Mouse (Mus musculus): Measurements from ENCODE around the gene Aoc1. TPM values are rescaled to one million over a fixed set of nuclear protein-coding genes. Genes with fewer than 3 reads are reported as not detected.

Gene Aoc1
- polyA plus RNA-seq, 1 experiment from 2014 or later: 0.08 TPM

- Histone ChIP-seq H3K4me3 (ENCODE audit: low read depth, low read length) (no peak overlapping the region), H3K9ac (ENCODE audit: low read depth, low read length) (no peak overlapping the region), H3K4me2 (ENCODE audit: low read depth, low read length) (no peak overlapping the region), H3K9me3 (ENCODE audit: control insufficient read depth, low read length) (no peaks in the 10 kb centered on the region), H3K27ac (replicated peaks; ENCODE audit: low read depth, low read length) (no peak overlapping the region), H3K36me3 (ENCODE audit: control insufficient read depth, insufficient read depth, low read length) (no peaks in the 10 kb centered on the region), H3K4me1 (ENCODE audit: control insufficient read depth, insufficient read depth, low read length) (no peaks in the 10 kb centered on the region), H3K27me3 (replicated peaks; ENCODE audit: control insufficient read depth, insufficient read depth, low read length) (no peaks in the 10 kb centered on the region)
- DNase-seq (ENCODE audit: low spot score): no peak
- ATAC-seq (ENCODE audit: low read depth): no peak
- WGBS: 95% methylated on average over 14 of the region's 14 CpGs
These were observed 33.7 kb downstream of the Aoc1 start for GRCm38 (mm10) chr6:48906371-48906770.

- Histone ChIP-seq H3K36me3 (ENCODE audit: control insufficient read depth, insufficient read depth, low read length) (no peaks in the 10 kb centered on the region), H3K9ac (ENCODE audit: low read depth, low read length) (no peak overlapping the region), H3K4me3 (ENCODE audit: low read depth, low read length) (no peak overlapping the region), H3K9me3 (ENCODE audit: control insufficient read depth, low read length) (no peaks in the 10 kb centered on the region), H3K27me3 (replicated peaks; ENCODE audit: control insufficient read depth, insufficient read depth, low read length) (no peaks in the 10 kb centered on the region), H3K4me2 (ENCODE audit: low read depth, low read length) (no peak overlapping the region), H3K27ac (replicated peaks; ENCODE audit: low read depth, low read length) (no peak overlapping the region), H3K4me1 (ENCODE audit: control insufficient read depth, insufficient read depth, low read length) (no peaks in the 10 kb centered on the region)
- DNase-seq (ENCODE audit: low spot score): no peak
- no peak for ATAC-seq (ENCODE audit: low read depth)
- WGBS: 62% methylated on average over 1 of the region's 1 CpGs
These were observed 36.5 kb downstream of the Aoc1 start for GRCm38 (mm10) chr6:48909229-48909628.

GRCm38 (mm10) chr6:48912033-48912432 is 39.3 kb downstream of the Aoc1 start:
- H3K27me3 ChIP-seq (replicated peaks; ENCODE audit: control insufficient read depth, insufficient read depth, low read length): no peaks in the 10 kb centered on the region
- no peaks in the 10 kb centered on the region for H3K4me1 ChIP-seq (ENCODE audit: control insufficient read depth, insufficient read depth, low read length)
- H3K4me3 ChIP-seq (ENCODE audit: low read depth, low read length): no peak overlapping the region
- 36% methylated on average over 3 of the region's 3 CpGs for whole genome bisulfite sequencing
- H3K27ac ChIP-seq (replicated peaks; ENCODE audit: low read depth, low read length): no peak overlapping the region
- no peak overlapping the region for H3K4me2 ChIP-seq (ENCODE audit: low read depth, low read length)
- H3K36me3 ChIP-seq (ENCODE audit: control insufficient read depth, insufficient read depth, low read length): no peaks in the 10 kb centered on the region
- ATAC-seq (ENCODE audit: low read depth) (no peak), DNase-seq (ENCODE audit: low spot score) (no peak)
- H3K9ac ChIP-seq (ENCODE audit: low read depth, low read length): no peak overlapping the region
- H3K9me3 ChIP-seq (ENCODE audit: control insufficient read depth, low read length): no peaks in the 10 kb centered on the region

- Histone ChIP-seq H3K27ac (replicated peaks; ENCODE audit: low read depth, low read length) (no peak overlapping the region), H3K9ac (ENCODE audit: low read depth, low read length) (no peak overlapping the region), H3K36me3 (ENCODE audit: control insufficient read depth, insufficient read depth, low read length) (no peaks in the 10 kb centered on the region), H3K4me1 (ENCODE audit: control insufficient read depth, insufficient read depth, low read length) (no peaks in the 10 kb centered on the region), H3K9me3 (ENCODE audit: control insufficient read depth, low read length) (no peaks in the 10 kb centered on the region), H3K4me2 (ENCODE audit: low read depth, low read length) (no peak overlapping the region), H3K27me3 (replicated peaks; ENCODE audit: control insufficient read depth, insufficient read depth, low read length) (no peaks in the 10 kb centered on the region), H3K4me3 (ENCODE audit: low read depth, low read length) (no peak overlapping the region)
- ATAC-seq (ENCODE audit: low read depth): no peak
- 93% methylated on average over 2 of the region's 2 CpGs for WGBS
- DNase-seq (ENCODE audit: low spot score): no peak
These were observed 40.9 kb downstream of the Aoc1 start for GRCm38 (mm10) chr6:48913587-48913986.

GRCm38 (mm10) chr6:48929595-48929994 is 56.9 kb downstream of the Aoc1 start, which contains the start of gene 1600015I10Rik:
Gene 1600015I10Rik, plus strand, starts transcription at chr6:48929895.
- WGBS: 79% methylated on average over 5 of the region's 5 CpGs
- Histone ChIP-seq H3K4me2 (ENCODE audit: low read depth, low read length) (no peak within 1 kb of the TSS), H3K27ac (replicated peaks; ENCODE audit: low read depth, low read length) (no peak within 1 kb of the TSS), H3K4me3 (ENCODE audit: low read depth, low read length) (no peak within 1 kb of the TSS), H3K36me3 (ENCODE audit: control insufficient read depth, insufficient read depth, low read length) (no peaks in the 10 kb centered on the region), H3K27me3 (replicated peaks; ENCODE audit: control insufficient read depth, insufficient read depth, low read length) (no peaks in the 10 kb centered on the region), H3K9ac (ENCODE audit: low read depth, low read length) (no peak within 1 kb of the TSS), H3K9me3 (ENCODE audit: control insufficient read depth, low read length) (no peaks in the 10 kb centered on the region), H3K4me1 (ENCODE audit: control insufficient read depth, insufficient read depth, low read length) (no peaks in the 10 kb centered on the region)
- DNase-seq (ENCODE audit: low spot score): no peak
- ATAC-seq (ENCODE audit: low read depth): no peak

GRCm38 (mm10) chr6:48949596-48949995 is 76.9 kb downstream of the Aoc1 start:
- Histone ChIP-seq H3K27ac (replicated peaks; ENCODE audit: low read depth, low read length) (no peak overlapping the region), H3K9ac (ENCODE audit: low read depth, low read length) (no peak overlapping the region), H3K4me2 (ENCODE audit: low read depth, low read length) (no peak overlapping the region), H3K4me1 (ENCODE audit: control insufficient read depth, insufficient read depth, low read length) (no peaks in the 10 kb centered on the region), H3K27me3 (replicated peaks; ENCODE audit: control insufficient read depth, insufficient read depth, low read length) (no peaks in the 10 kb centered on the region), H3K4me3 (ENCODE audit: low read depth, low read length) (no peak overlapping the region), H3K9me3 (ENCODE audit: control insufficient read depth, low read length) (no peaks in the 10 kb centered on the region), H3K36me3 (ENCODE audit: control insufficient read depth, insufficient read depth, low read length) (no peaks in the 10 kb centered on the region)
- ATAC-seq (ENCODE audit: low read depth) (no peak), DNase-seq (ENCODE audit: low spot score) (no peak)
- WGBS: 73% methylated on average over 2 of the region's 2 CpGs

- H3K27ac ChIP-seq (replicated peaks; ENCODE audit: low read depth, low read length): no peak overlapping the region
- H3K4me3 ChIP-seq (ENCODE audit: low read depth, low read length): no peak overlapping the region
- DNase-seq (ENCODE audit: low spot score) (no peak), ATAC-seq (ENCODE audit: low read depth) (no peak)
- H3K36me3 ChIP-seq (ENCODE audit: control insufficient read depth, insufficient read depth, low read length): no peaks in the 10 kb centered on the region
- no peak overlapping the region for H3K4me2 ChIP-seq (ENCODE audit: low read depth, low read length)
- H3K9me3 ChIP-seq (ENCODE audit: control insufficient read depth, low read length): no peaks in the 10 kb centered on the region
- no peaks in the 10 kb centered on the region for H3K27me3 ChIP-seq (replicated peaks; ENCODE audit: control insufficient read depth, insufficient read depth, low read length)
- 79% methylated on average over 5 of the region's 5 CpGs for WGBS
- no peak overlapping the region for H3K9ac ChIP-seq (ENCODE audit: low read depth, low read length)
- H3K4me1 ChIP-seq (ENCODE audit: control insufficient read depth, insufficient read depth, low read length): no peaks in the 10 kb centered on the region
These were observed 78.0 kb downstream of the Aoc1 start for GRCm38 (mm10) chr6:48950676-48951075.

- no peak for DNase-seq (ENCODE audit: low spot score)
- Histone ChIP-seq H3K4me1 (ENCODE audit: control insufficient read depth, insufficient read depth, low read length) (no peaks in the 10 kb centered on the region), H3K27ac (replicated peaks; ENCODE audit: low read depth, low read length) (no peak overlapping the region), H3K4me3 (ENCODE audit: low read depth, low read length) (no peak overlapping the region), H3K9me3 (ENCODE audit: control insufficient read depth, low read length) (no peaks in the 10 kb centered on the region), H3K27me3 (replicated peaks; ENCODE audit: control insufficient read depth, insufficient read depth, low read length) (no peaks in the 10 kb centered on the region), H3K9ac (ENCODE audit: low read depth, low read length) (no peak overlapping the region), H3K4me2 (ENCODE audit: low read depth, low read length) (no peak overlapping the region), H3K36me3 (ENCODE audit: control insufficient read depth, insufficient read depth, low read length) (no peaks in the 10 kb centered on the region)
- 78% methylated on average over 6 of the region's 6 CpGs for WGBS
- ATAC-seq (ENCODE audit: low read depth): no peak
These were observed 78.9 kb downstream of the Aoc1 start for GRCm38 (mm10) chr6:48951630-48952029.

- no peak for DNase-seq (ENCODE audit: low spot score)
These were observed 80.5 kb downstream of the Aoc1 start for GRCm38 (mm10) chr6:48953220-48953619.

More at GRCm38 (mm10) chr6:48953220-48953619, 80.5 kb downstream of the Aoc1 start:
- Histone ChIP-seq H3K9ac (ENCODE audit: low read depth, low read length) (no peak overlapping the region), H3K27me3 (replicated peaks; ENCODE audit: control insufficient read depth, insufficient read depth, low read length) (no peaks in the 10 kb centered on the region), H3K27ac (replicated peaks; ENCODE audit: low read depth, low read length) (no peak overlapping the region), H3K4me1 (ENCODE audit: control insufficient read depth, insufficient read depth, low read length) (no peaks in the 10 kb centered on the region), H3K4me3 (ENCODE audit: low read depth, low read length) (no peak overlapping the region), H3K4me2 (ENCODE audit: low read depth, low read length) (no peak overlapping the region), H3K9me3 (ENCODE audit: control insufficient read depth, low read length) (no peaks in the 10 kb centered on the region), H3K36me3 (ENCODE audit: control insufficient read depth, insufficient read depth, low read length) (no peaks in the 10 kb centered on the region)
- 84% methylated on average over 5 of the region's 5 CpGs for WGBS
- no peak for ATAC-seq (ENCODE audit: low read depth)
